Mouse (Mus musculus) ES-Bruce4 (cell line): ENCODE measurements around the gene Med17. TPM values are rescaled to one million over a fixed set of nuclear protein-coding genes. Genes with fewer than 3 reads are reported as not detected.

Experiments used
- H3K27ac ChIP-seq: 2 replicates; pipeline ENCODE4 v1.5.1; 2012; ENCODE audit warnings: low read length, inconsistent platforms; ENCODE audit not compliant: insufficient read depth
- H3K27me3 ChIP-seq: 2 replicates; pipeline ENCODE4 v1.6.1; 2012; ENCODE audit warnings: mild to moderate bottlenecking, low read length, inconsistent platforms; ENCODE audit not compliant: control insufficient read depth, poor library complexity, insufficient read depth, severe bottlenecking
- H3K36me3 ChIP-seq: 2 replicates; pipeline ENCODE4 v1.6.1; 2012; ENCODE audit warnings: inconsistent platforms, mild to moderate bottlenecking, low read length, moderate library complexity; ENCODE audit not compliant: control insufficient read depth, poor library complexity, insufficient read depth, severe bottlenecking
- H3K4me1 ChIP-seq: one replicate; pipeline ENCODE4 v1.8.1; 2011; ENCODE audit warnings: low read length; ENCODE audit not compliant: control insufficient read depth, insufficient read depth
- H3K4me3 ChIP-seq: 2 replicates; pipeline ENCODE4 v1.5.1; 2011; ENCODE audit warnings: low read depth, mild to moderate bottlenecking, low read length
- H3K9ac ChIP-seq: 2 replicates; pipeline ENCODE4 v1.6.1; 2012; ENCODE audit warnings: low read depth, mild to moderate bottlenecking, inconsistent platforms; ENCODE audit not compliant: poor library complexity, severe bottlenecking
- H3K9me3 ChIP-seq: replicated peaks from 2 replicates; pipeline ENCODE4 v1.6.1; 2012; ENCODE audit warnings: mild to moderate bottlenecking, low read length, inconsistent platforms; ENCODE audit not compliant: control insufficient read depth, poor library complexity, insufficient read depth, severe bottlenecking
- CTCF ChIP-seq: IDR thresholded peaks from one replicate; pipeline ENCODE4 v1.8.1; 2011; ENCODE audit warnings: low read depth, low read length
- POLR2A ChIP-seq: IDR thresholded peaks from one replicate; pipeline ENCODE4 v1.8.1; 2011; ENCODE audit warnings: low read length; ENCODE audit not compliant: insufficient read depth
- polyA plus RNA-seq: library from polyadenylated mRNA; stranded (reverse); fragments of >200 nt; gene quantifications from 2 replicates; pipeline ENCODE4 v1.2.4, GENCODE M21; 2011; ENCODE audit warnings: low read depth; ENCODE audit not compliant: missing spikeins, insufficient read depth, insufficient read length

The Med17 gene
- polyA plus RNA-seq, 1 experiment = 109 TPM

- H3K36me3 ChIP-seq = no peaks in the 10 kb centered on the region
- H3K4me3 ChIP-seq = no peak overlapping the region
- no peak for TF ChIP-seq POLR2A
- TF ChIP-seq CTCF = no peak
- no peak overlapping the region for H3K9ac ChIP-seq
- H3K9me3 ChIP-seq = no peaks in the 10 kb centered on the region
- H3K4me1 ChIP-seq = no peaks in the 10 kb centered on the region
- no peak overlapping the region for H3K27ac ChIP-seq
- no peaks in the 10 kb centered on the region for H3K27me3 ChIP-seq
Observed at GRCm38 (mm10) chr9:15211876-15212275, 67.9 kb downstream of the Med17 start.

Other genes starting within 250 kb of the Med17 start
- 13.5 and 15.2 TPM in 2 replicates for gene Panx1, start 234.5 kb downstream of the Med17 start, polyA plus RNA-seq
- not detected in 2 replicates for gene Hephl1, start 167.8 kb downstream of the Med17 start, polyA plus RNA-seq
- 1.7 and 1.8 TPM in 2 replicates for gene Vstm5, start 40.9 kb downstream of the Med17 start, polyA plus RNA-seq
- gene Taf1d, start 26.3 kb upstream of the Med17 start, polyA plus RNA-seq = 363 and 401 TPM in 2 replicates
- gene 4931406C07Rik, start 26.5 kb upstream of the Med17 start, polyA plus RNA-seq = 24.9 and 26.6 TPM in 2 replicates
- gene Cep295, start 77.9 kb upstream of the Med17 start, polyA plus RNA-seq = 68.5 and 76.7 TPM in 2 replicates
- gene Smco4, start 213.5 kb upstream of the Med17 start, polyA plus RNA-seq = 8.7 and 12.2 TPM in 2 replicates